Mouse (Mus musculus): ENCODE measurements around the gene Pip4k2a. TPM values are rescaled to one million over a fixed set of nuclear protein-coding genes. Genes with fewer than 3 reads are reported as not detected.
"Not testable (repeated sequence)": the region's sequence is repeated elsewhere in the genome, so short reads cannot be mapped to it uniquely, and the experiment has no call there.

The Pip4k2a gene
- polyA plus RNA-seq, 1 experiment from 2014 or later = 6.1 TPM

DNA sequence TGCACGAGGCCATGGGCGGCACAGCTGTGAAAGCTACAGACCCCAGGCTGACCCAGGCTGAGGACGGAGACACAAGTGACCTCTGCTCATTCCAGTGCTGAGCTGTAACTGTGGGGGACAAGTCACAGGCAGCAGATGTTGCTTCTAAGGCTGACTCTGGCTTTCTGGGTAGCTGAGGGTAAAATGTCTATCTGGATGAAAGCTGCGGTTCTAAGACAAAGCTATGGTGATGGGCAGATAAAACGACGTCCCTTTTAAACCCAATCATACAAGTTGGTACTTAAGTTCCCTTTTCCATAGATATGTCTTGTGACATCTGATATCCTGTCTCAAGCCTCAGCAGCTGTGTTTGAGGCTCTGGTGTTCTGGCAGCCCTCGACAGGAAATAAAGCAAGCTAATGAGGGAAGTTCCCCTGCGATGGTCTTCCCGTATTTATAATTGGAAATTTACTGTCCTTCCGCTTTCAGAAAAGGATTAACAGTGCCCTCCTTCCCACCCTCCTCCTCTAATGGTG is 100.1 kb downstream of the Pip4k2a start:
- DNase-seq (ENCODE audit: low spot score) = no peak
- H3K4me1 ChIP-seq = peaks cover 22% of the 10 kb centered on the region
- 0 out of 2 replicates have a peak, but pooled peaks cover 5% of the 10 kb centered on the region for H3K9me3 ChIP-seq
- H3K27me3 ChIP-seq (replicated peaks; ENCODE audit: low read depth, poor library complexity, severe bottlenecking) = no peaks in the 10 kb centered on the region
- 26% methylated on average over 10 of the region's 10 CpGs for WGBS
- H3K36me3 ChIP-seq (replicated peaks) = peaks cover 8% of the 10 kb centered on the region; the same call in 1 of the 2 replicates
- peak overlapping the region; percentile 51 for H3K27ac ChIP-seq (replicated peaks)
- H3K4me3 ChIP-seq = no peak overlapping the region

DNA sequence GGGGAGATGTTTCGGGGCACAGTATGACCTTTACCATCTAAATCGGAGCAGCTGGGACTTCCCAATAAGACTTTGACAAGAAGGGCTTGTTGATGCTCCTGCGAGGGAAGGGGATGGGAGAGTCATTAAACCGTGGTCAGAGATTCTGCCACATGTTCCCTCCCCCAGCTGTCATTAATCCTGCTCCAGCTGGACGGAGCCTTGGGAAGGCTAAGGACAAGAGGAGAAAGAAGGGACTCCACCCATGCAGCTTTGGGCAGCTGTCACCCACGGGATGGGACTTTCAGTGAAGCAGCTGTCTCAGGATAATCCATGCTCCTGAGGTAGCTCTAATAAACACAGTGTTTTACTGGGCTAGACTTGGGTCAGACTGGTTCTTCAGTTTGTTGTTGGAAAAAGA is 101.9 kb downstream of the Pip4k2a start:
- DNase-seq (ENCODE audit: low spot score) = no peak
- 48% methylated on average over 6 of the region's 6 CpGs for WGBS

DNA sequence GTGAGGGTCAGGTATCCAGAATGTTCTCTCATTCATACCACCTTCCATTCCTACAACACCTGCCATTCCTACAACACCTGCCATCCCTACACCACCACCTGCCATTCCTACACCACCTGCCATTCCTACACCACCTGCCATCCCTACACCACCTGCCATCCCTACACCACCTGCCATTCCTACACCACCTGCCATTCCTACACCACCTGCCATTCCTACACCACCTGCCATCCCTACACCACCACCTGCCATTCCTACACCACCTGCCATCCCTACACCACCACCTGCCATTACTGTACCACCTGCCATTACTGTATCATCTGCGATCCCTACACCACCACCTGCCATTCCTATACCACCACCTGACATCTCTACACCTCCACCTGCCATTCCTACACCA is 104.6 kb downstream of the Pip4k2a start:
- H3K4me1 ChIP-seq = peaks cover 28% of the 10 kb centered on the region
- not testable (repeated sequence) for H3K9me3 ChIP-seq; H3K4me3 ChIP-seq; H3K27me3 ChIP-seq (replicated peaks; ENCODE audit: low read depth, poor library complexity, severe bottlenecking); H3K36me3 ChIP-seq (replicated peaks); H3K27ac ChIP-seq (replicated peaks); DNase-seq (ENCODE audit: low spot score)
- 98% methylated on average over 1 of the region's 1 CpGs for WGBS

More for the DNA sequence above, 101.9 kb downstream of the Pip4k2a start:
- Histone ChIP-seq H3K4me3 (no peak overlapping the region), H3K9me3 (0 out of 2 replicates have a peak, but pooled peaks cover 5% of the 10 kb centered on the region), H3K4me1 (peaks cover 22% of the 10 kb centered on the region), H3K27ac (replicated peaks) (no peak overlapping the region; the same call in 1 of the 2 replicates), H3K36me3 (replicated peaks) (peaks cover 8% of the 10 kb centered on the region; the same call in 1 of the 2 replicates), H3K27me3 (replicated peaks; ENCODE audit: low read depth, poor library complexity, severe bottlenecking) (no peaks in the 10 kb centered on the region)

DNA sequence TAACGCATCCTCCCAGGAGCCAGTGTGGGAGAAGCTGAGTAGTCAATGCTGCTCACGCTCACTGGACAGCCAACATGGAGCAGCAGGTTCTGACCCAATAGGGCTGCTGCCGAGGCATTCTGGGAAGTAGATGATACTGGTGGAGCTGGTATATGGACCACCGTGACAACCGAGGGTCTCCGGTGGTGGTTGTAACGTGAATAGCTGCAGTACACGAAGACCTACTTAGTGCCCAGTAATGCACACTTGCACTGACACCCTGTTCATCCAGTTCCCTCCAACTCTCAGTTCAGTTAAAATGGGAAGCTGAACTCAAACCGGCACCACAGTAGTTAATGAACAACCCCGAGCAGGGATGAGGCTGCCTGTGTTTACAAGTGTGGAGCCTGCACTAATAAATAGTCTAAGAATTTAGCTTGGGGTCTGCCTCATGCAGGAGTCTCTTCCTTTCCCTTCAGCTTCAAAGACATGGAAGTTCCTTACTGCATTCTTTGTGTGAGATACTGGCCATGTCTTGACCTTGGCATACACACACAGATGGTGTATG is 105.9 kb downstream of the Pip4k2a start:
- Histone ChIP-seq H3K9me3 (no peaks in the 10 kb centered on the region), H3K27me3 (replicated peaks; ENCODE audit: low read depth, poor library complexity, severe bottlenecking) (no peaks in the 10 kb centered on the region), H3K4me1 (peaks cover 16% of the 10 kb centered on the region), H3K27ac (replicated peaks) (no peak overlapping the region), H3K4me3 (no peak overlapping the region), H3K36me3 (replicated peaks) (no peaks in the 10 kb centered on the region)
- DNase-seq (ENCODE audit: low spot score) = no peak
- WGBS = 89% methylated on average over 10 of the region's 10 CpGs

DNA sequence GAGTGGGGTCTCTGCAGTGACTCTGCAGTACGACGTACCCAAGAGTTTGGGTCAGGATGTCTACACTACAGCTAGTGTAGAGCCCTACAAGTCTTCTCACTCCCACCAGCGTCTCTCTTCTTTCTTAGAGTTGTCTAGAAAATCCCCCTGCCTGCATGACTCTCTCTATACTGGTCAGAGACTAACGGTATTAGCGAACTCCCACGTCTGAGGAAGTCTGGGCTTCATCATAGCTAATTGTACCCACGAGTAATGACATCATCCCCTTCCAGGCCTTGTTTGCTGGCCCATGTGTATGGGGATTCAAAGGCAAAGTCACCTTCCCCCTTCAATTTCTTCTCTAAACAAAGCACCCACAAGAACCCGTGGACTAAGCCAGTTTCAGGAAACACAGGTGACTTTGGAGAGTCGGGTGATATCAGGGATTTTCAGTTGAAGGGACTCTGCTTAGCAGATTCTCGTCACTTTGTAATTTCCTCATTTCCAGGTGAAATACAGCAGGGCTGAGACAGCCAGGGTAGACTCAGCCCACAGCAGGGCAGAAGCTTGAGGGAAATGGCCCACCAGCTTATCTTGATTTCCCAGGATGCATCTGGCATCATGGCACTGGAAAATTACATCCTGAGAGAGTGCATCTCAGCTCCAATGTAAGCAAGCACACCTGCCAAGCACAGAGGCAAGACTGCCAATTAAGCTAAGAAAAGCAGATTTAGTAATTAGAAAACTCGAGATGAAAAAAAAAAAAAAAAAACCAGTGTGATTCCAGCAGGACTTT is 107.5 kb downstream of the Pip4k2a start:
- H3K4me3 ChIP-seq = no peak overlapping the region
- WGBS = 64% methylated on average over 11 of the region's 11 CpGs
- H3K27me3 ChIP-seq (replicated peaks; ENCODE audit: low read depth, poor library complexity, severe bottlenecking) = no peaks in the 10 kb centered on the region
- no peak overlapping the region for H3K27ac ChIP-seq (replicated peaks)
- no peaks in the 10 kb centered on the region for H3K9me3 ChIP-seq
- peaks cover 8% of the 10 kb centered on the region; the same call in 1 of the 2 replicates for H3K4me1 ChIP-seq
- peak; percentile 28 for DNase-seq (ENCODE audit: low spot score)
- no peaks in the 10 kb centered on the region for H3K36me3 ChIP-seq (replicated peaks)

DNA sequence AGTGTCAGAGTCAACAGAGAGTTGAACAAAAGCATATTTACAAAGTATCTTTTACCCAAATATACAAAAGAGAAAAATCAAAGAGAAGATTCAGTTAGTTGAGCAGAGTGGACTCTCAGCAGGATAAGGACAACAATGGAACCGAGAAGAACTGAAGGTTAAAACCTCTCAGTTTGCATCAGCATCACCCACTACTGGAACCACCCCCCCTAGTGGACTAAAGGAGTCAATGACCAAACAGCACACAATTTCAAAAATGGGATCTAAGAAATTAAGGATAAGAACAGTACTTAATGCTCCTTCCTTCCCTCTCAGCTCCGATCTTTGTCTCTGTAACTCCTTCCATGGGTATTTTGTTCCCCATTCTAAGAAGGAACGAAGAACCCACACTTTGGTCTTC is 113.6 kb downstream of the Pip4k2a start:
- H3K4me1 ChIP-seq = no peaks in the 10 kb centered on the region; the same call in 1 of the 2 replicates
- H3K9me3 ChIP-seq = no peaks in the 10 kb centered on the region
- no peak overlapping the region for H3K4me3 ChIP-seq
- no peak for DNase-seq (ENCODE audit: low spot score)
- H3K36me3 ChIP-seq (replicated peaks) = no peaks in the 10 kb centered on the region
- H3K27ac ChIP-seq (replicated peaks) = no peak overlapping the region
- 84% methylated on average over 3 of the region's 3 CpGs for WGBS
- no peaks in the 10 kb centered on the region for H3K27me3 ChIP-seq (replicated peaks; ENCODE audit: low read depth, poor library complexity, severe bottlenecking)

DNA sequence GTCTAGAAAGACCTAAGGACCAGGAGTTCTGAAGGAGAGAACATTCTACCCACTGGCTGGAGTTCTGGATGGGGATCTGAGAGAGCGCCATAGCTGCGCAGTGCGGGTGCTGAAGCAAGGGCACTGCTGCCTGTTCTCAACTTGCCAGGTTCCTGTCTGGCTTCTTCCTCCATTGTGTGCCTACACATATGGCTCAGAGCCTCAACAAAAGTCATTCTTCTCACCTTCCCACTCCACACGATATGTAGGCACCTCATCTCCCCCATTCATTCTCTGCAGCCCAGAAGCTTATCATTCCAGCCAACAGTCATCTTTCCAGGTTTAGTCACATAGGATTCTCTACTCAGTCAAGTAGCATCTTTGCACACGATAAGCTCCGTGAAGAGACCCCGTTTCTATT is 123.3 kb downstream of the Pip4k2a start:
- peaks cover 10% of the 10 kb centered on the region; the same call in 1 of the 2 replicates for H3K4me1 ChIP-seq
- H3K27me3 ChIP-seq (replicated peaks; ENCODE audit: low read depth, poor library complexity, severe bottlenecking) = no peaks in the 10 kb centered on the region
- no peak for DNase-seq (ENCODE audit: low spot score)
- H3K4me3 ChIP-seq = no peak overlapping the region
- 93% methylated on average over 7 of the region's 7 CpGs for WGBS
- no peak overlapping the region for H3K27ac ChIP-seq (replicated peaks)
- no peaks in the 10 kb centered on the region for H3K9me3 ChIP-seq
- H3K36me3 ChIP-seq (replicated peaks) = 0 out of 2 replicates have a peak, but pooled peaks cover 8% of the 10 kb centered on the region

DNA sequence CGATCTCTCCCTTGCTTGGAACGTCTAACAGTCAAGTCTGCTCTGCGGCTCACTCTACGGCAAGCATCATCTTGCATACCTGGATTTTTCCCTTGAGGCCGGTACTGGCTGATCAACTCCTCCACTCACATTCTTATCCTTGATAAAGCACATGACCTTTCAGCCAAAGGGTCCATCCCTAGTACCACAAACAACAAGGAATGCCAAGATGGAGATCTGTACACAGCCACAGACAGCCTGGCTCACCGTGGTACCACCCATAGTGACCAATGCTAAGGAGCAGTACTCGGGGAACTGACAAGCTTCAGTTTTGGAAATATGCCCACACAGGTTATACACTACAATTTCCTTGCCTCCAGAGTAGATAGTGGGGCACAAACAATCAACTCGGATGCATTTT is 123.9 kb downstream of the Pip4k2a start:
- 87% methylated on average over 8 of the region's 8 CpGs for WGBS
- H3K36me3 ChIP-seq (replicated peaks) = 0 out of 2 replicates have a peak, but pooled peaks cover 8% of the 10 kb centered on the region
- H3K27ac ChIP-seq (replicated peaks) = no peak overlapping the region
- H3K4me3 ChIP-seq = no peak overlapping the region
- no peak for DNase-seq (ENCODE audit: low spot score)
- H3K9me3 ChIP-seq = no peaks in the 10 kb centered on the region
- H3K4me1 ChIP-seq = peaks cover 10% of the 10 kb centered on the region
- no peaks in the 10 kb centered on the region for H3K27me3 ChIP-seq (replicated peaks; ENCODE audit: low read depth, poor library complexity, severe bottlenecking)

DNA sequence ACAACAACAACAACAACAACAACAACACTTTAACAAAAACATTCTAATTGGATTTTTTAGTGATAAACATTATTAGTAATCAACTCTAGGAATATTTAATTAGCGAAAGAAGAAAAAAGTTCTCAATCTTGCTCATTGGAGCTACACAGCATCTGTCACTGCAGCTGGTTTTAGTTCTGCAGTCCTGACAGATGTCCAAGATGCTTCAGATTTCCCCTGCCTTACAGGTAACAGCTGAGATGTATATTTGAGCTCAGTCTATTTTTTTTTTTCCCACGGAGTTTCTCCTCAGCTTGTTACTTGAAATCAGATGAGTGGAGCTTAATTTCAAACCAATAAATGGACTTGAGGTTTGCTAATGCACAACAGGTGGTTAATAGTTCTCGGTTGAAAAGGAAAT is 124.5 kb downstream of the Pip4k2a start:
- Histone ChIP-seq H3K9me3 (no peaks in the 10 kb centered on the region), H3K27ac (replicated peaks) (no peak overlapping the region), H3K4me3 (no peak overlapping the region), H3K36me3 (replicated peaks) (0 out of 2 replicates have a peak, but pooled peaks cover 5% of the 10 kb centered on the region), H3K4me1 (peaks cover 10% of the 10 kb centered on the region), H3K27me3 (replicated peaks; ENCODE audit: low read depth, poor library complexity, severe bottlenecking) (no peaks in the 10 kb centered on the region)
- no peak for DNase-seq (ENCODE audit: low spot score)
- WGBS = 60% methylated on average over 3 of the region's 3 CpGs

DNA sequence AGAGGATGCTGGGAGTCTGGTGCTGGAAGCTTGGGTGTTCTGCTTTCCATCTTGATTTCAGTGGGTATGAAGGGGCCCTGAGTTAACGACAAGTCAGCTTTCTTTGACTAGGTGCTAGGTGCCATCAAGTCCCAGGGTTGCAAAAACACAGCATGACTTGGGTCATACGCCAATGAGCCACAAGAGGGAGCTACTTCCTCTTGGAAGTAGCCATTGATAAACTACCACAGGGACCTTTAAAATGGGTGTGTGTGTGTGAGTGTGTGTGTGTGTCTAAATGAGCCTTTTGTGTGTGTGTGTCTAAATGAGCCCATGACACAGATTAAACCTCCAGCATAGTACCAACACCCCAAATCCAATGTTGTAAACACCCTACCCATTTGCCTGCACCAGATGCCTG is 125.1 kb downstream of the Pip4k2a start:
- no peak overlapping the region for H3K4me3 ChIP-seq
- 13% methylated on average over 2 of the region's 2 CpGs for WGBS
- H3K9me3 ChIP-seq = no peaks in the 10 kb centered on the region
- no peak overlapping the region for H3K27ac ChIP-seq (replicated peaks)
- DNase-seq (ENCODE audit: low spot score) = peak; percentile 68
- no peaks in the 10 kb centered on the region for H3K27me3 ChIP-seq (replicated peaks; ENCODE audit: low read depth, poor library complexity, severe bottlenecking)
- 0 out of 2 replicates have a peak, but pooled peaks cover 4% of the 10 kb centered on the region for H3K36me3 ChIP-seq (replicated peaks)
- H3K4me1 ChIP-seq = peaks cover 10% of the 10 kb centered on the region

DNA sequence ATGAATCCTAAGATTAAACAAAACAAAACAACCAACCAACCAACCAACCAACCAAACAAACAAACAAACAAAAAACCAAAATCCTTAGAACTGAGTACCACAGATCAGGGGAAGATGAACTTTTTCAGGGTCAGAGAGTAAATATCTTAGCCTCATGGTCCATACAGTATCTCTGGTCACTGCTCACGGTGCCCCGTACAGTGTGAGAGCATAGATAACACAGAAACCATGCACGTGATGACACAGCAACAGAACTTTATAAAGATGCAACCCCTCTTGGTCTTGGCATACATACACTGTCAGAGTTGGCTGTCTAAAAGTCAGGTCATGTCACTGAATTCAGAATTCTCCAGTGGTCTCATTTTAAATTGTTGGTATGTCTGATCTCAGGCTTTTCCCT is 126.8 kb downstream of the Pip4k2a start:
- Histone ChIP-seq H3K27ac (replicated peaks) (no peak overlapping the region), H3K9me3 (no peaks in the 10 kb centered on the region), H3K4me3 (no peak overlapping the region), H3K36me3 (replicated peaks) (0 out of 2 replicates have a peak, but pooled peaks cover 4% of the 10 kb centered on the region), H3K4me1 (peaks cover 10% of the 10 kb centered on the region), H3K27me3 (replicated peaks; ENCODE audit: low read depth, poor library complexity, severe bottlenecking) (peaks cover 9% of the 10 kb centered on the region; the same call in 1 of the 2 replicates)
- no peak for DNase-seq (ENCODE audit: low spot score)
- 93% methylated on average over 3 of the region's 3 CpGs for WGBS

DNA sequence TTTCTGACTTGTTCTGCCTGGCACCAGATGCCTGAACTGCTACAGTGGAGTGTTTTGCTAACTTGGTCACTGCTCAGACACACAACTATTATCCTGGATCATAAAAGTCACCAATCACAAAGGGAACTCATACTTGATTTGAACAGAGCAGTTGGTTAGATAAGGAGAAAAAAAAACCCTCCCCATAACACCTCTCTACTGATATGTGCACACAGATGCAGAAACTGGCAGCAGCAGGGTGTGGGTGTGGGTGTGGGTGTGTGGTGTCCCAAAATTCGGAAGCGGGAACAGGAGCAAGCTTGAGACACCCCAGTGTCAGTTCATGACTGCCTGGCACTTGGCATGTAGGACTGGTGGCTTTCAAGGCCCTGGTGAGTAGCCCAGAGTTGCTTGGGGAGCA is 130.9 kb downstream of the Pip4k2a start:
- Histone ChIP-seq H3K4me3 (no peak overlapping the region), H3K27me3 (replicated peaks; ENCODE audit: low read depth, poor library complexity, severe bottlenecking) (peaks cover 36% of the 10 kb centered on the region), H3K27ac (replicated peaks) (no peak overlapping the region), H3K4me1 (peaks cover 4% of the 10 kb centered on the region; the same call in 1 of the 2 replicates), H3K36me3 (replicated peaks) (0 out of 2 replicates have a peak, but pooled peaks cover 4% of the 10 kb centered on the region), H3K9me3 (no peaks in the 10 kb centered on the region)
- WGBS = 95% methylated on average over 2 of the region's 2 CpGs
- no peak for DNase-seq (ENCODE audit: low spot score)

Data from embryonic facial prominence, embryonic 10.5 days (tissue).